Mouse (Mus musculus): ENCODE data around the gene Btc. TPM values are rescaled to one million over a fixed set of nuclear protein-coding genes. Genes with fewer than 3 reads are reported as not detected.

Gene Btc
- polyA plus RNA-seq, 1 experiment from 2014 or later, result 1.3 TPM

DNA sequence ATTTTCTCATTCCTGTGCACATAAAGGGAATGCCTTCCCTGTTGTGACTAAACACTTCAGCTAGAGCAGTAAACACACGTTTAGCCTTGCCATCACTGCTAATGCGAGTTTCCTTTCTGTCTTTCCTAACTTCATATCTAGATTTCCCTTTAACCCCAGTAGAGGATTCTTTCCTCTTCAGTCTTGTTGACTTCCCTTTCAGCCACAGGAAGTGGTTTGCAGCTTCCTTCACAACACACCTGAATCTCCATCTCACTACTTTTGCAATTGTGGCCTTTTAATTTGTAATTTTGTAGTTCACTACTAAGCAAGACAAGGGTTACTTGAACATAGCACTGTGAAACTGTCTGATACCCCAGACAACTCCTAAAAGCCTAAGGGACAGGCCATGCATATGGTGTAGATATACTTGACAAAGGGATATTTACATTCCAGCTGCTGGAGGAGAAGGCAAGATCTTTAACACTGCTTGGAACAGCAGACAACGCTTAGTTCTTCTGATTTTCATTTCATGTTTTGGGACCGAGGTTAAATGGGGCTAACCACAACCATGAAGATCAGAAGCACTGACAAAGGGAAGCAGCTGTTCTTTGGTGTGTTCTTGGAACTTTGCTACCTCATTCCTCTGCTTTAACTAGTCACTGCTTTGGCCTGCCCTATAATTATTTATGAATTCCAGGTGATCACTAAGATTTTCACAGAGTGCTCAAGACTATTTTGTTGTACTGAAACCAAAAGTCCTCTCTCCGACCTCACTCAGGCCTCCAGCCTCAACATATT is 60.6 kb downstream of the Btc start:
- H3K4me2 ChIP-seq, result no peak overlapping the region

DNA sequence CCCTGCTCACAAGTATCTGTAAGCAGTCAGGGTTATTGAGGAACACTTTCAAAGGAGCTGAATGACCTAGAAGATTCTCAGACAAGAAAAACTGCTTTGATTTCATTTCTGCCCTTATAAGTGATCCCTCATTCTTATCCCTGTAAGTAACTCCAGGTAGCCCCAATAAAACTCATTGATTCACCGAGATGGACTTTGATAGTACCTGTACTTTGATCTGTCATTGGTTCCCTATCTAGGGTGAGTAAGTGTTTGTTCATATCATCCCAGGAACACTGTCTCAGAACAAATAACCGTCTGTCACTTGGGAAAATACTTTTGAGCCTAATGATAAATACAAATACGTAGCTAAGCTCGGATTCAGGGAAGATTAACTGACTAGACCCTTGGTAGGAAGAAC is 68.6 kb downstream of the Btc start:
- Histone ChIP-seq H3K27ac (ENCODE audit: low read depth, low read length) (no peak overlapping the region), H3K9ac (ENCODE audit: low read depth, low read length) (no peak overlapping the region), H3K4me1 (ENCODE audit: control insufficient read depth, insufficient read depth, low read length) (no peaks in the 10 kb centered on the region), H3K9me3 (replicated peaks; ENCODE audit: control insufficient read depth, low read length) (no peaks in the 10 kb centered on the region), H3K4me3 (ENCODE audit: low read depth, low read length) (no peak overlapping the region), H3K4me2 (no peak overlapping the region), H3K36me3 (ENCODE audit: control insufficient read depth, insufficient read depth, low read length) (no peaks in the 10 kb centered on the region), H3K27me3 (ENCODE audit: control insufficient read depth, insufficient read depth, low read length) (no peaks in the 10 kb centered on the region)
- ATAC-seq (replicated peaks; ENCODE audit: insufficient number of reproducible peaks, low FRiP score, low TSS enrichment), result no peak
- 68% methylated on average over 4 of the region's 4 CpGs for WGBS (ENCODE audit: insufficient replicate concordance)

More for the DNA sequence above, 60.6 kb downstream of the Btc start:
- Histone ChIP-seq H3K27me3 (ENCODE audit: control insufficient read depth, insufficient read depth, low read length) (no peaks in the 10 kb centered on the region), H3K4me1 (ENCODE audit: control insufficient read depth, insufficient read depth, low read length) (no peaks in the 10 kb centered on the region), H3K36me3 (ENCODE audit: control insufficient read depth, insufficient read depth, low read length) (no peaks in the 10 kb centered on the region), H3K9ac (ENCODE audit: low read depth, low read length) (no peak overlapping the region), H3K4me3 (ENCODE audit: low read depth, low read length) (no peak overlapping the region), H3K27ac (ENCODE audit: low read depth, low read length) (no peak overlapping the region), H3K9me3 (replicated peaks; ENCODE audit: control insufficient read depth, low read length) (no peaks in the 10 kb centered on the region)
- no peak for ATAC-seq (replicated peaks; ENCODE audit: insufficient number of reproducible peaks, low FRiP score, low TSS enrichment)
- WGBS (ENCODE audit: insufficient replicate concordance), result 72% methylated on average over 5 of the region's 5 CpGs

DNA sequence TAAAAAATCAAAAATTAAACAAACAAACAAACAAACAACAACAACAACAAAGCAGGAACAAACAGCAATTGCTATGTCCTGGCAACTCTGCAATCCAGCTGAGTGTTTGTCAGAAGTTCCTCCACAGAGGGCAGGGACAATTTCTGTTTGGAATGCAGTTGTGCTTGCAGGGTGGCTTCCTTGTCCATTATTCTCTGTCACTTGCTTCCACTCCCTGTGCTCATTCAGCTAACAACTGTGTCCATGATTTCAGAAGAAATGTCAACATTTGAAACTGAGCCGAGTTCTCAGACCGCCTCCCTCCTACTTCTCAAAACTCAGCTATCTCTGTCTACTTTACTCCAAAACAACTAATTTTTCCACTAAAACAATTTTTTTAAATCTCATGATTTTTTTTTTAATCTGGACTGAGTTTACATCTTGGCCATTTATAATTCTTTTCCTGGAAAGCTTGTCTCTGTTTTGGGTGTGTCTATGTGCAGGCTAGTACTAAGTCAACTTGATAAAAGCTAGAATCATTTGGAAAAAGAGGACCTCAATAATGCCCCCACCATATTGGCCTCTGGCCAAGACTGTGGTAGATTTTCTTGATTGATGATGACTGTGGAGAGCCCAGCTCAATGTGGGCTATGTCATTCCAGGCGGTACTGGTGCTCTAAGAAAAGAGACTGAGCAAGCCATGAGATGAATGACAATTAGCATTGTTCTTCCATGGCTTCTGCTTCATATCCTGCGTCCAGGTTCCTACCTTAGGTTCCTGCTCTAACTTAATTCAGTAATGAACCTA is 70.5 kb downstream of the Btc start:
- Histone ChIP-seq H3K9ac (ENCODE audit: low read depth, low read length) (no peak overlapping the region), H3K4me2 (no peak overlapping the region), H3K27me3 (ENCODE audit: control insufficient read depth, insufficient read depth, low read length) (no peaks in the 10 kb centered on the region), H3K36me3 (ENCODE audit: control insufficient read depth, insufficient read depth, low read length) (no peaks in the 10 kb centered on the region), H3K4me3 (ENCODE audit: low read depth, low read length) (no peak overlapping the region), H3K4me1 (ENCODE audit: control insufficient read depth, insufficient read depth, low read length) (no peaks in the 10 kb centered on the region), H3K9me3 (replicated peaks; ENCODE audit: control insufficient read depth, low read length) (no peaks in the 10 kb centered on the region), H3K27ac (ENCODE audit: low read depth, low read length) (no peak overlapping the region)
- 81% methylated on average over 4 of the region's 4 CpGs for WGBS (ENCODE audit: insufficient replicate concordance)
- ATAC-seq (replicated peaks; ENCODE audit: insufficient number of reproducible peaks, low FRiP score, low TSS enrichment), result no peak

DNA sequence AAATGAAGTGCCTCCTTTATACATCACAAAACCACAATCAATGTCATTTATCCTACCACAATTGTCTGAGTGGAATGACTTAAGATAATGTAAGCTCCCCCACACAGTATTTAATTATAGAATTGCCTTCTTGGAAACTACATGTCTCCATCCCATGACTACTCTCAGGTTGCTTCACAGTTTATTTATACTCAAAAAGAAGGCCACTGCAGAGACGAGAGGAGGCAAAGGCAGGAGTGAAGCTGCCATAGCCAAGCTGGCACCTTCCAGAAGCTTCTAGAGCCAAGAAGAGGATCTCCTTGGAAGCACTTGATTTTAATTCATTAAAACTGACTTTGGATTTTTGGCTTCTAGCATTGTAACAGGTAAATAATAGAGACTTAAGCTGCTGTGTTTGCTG is 81.0 kb downstream of the Btc start:
- no peaks in the 10 kb centered on the region for H3K27me3 ChIP-seq (ENCODE audit: control insufficient read depth, insufficient read depth, low read length)
- H3K4me3 ChIP-seq (ENCODE audit: low read depth, low read length), result no peak overlapping the region
- H3K9me3 ChIP-seq (replicated peaks; ENCODE audit: control insufficient read depth, low read length), result no peaks in the 10 kb centered on the region
- H3K4me1 ChIP-seq (ENCODE audit: control insufficient read depth, insufficient read depth, low read length), result no peaks in the 10 kb centered on the region
- H3K9ac ChIP-seq (ENCODE audit: low read depth, low read length), result no peak overlapping the region
- WGBS (ENCODE audit: insufficient replicate concordance), result 64% methylated on average over 1 of the region's 1 CpGs
- no peak overlapping the region for H3K4me2 ChIP-seq
- no peak overlapping the region for H3K27ac ChIP-seq (ENCODE audit: low read depth, low read length)
- no peak for ATAC-seq (replicated peaks; ENCODE audit: insufficient number of reproducible peaks, low FRiP score, low TSS enrichment)
- no peaks in the 10 kb centered on the region for H3K36me3 ChIP-seq (ENCODE audit: control insufficient read depth, insufficient read depth, low read length)

DNA sequence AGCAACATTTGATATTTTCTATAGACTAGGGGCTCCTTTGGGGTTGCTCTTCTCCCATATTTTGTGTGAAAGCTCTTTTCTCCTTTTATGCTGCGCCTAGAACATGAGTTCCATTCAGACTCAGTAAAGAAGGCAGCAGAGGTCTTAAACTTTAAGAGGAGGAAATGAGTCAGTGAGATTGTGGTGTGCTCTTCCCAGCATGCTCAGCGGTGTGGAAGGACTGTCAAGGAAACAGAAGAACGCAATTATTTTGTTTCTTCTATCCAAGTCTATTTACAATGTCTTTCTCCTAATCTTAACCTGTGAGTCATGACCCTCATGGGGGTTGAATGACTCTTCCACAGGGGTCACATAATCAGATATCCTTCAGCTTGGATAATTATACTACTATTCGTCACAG is 82.4 kb downstream of the Btc start:
- no peak for ATAC-seq (replicated peaks; ENCODE audit: insufficient number of reproducible peaks, low FRiP score, low TSS enrichment)
- H3K4me2 ChIP-seq, result no peak overlapping the region
- no peaks in the 10 kb centered on the region for H3K36me3 ChIP-seq (ENCODE audit: control insufficient read depth, insufficient read depth, low read length)
- H3K4me1 ChIP-seq (ENCODE audit: control insufficient read depth, insufficient read depth, low read length), result no peaks in the 10 kb centered on the region
- no peaks in the 10 kb centered on the region for H3K27me3 ChIP-seq (ENCODE audit: control insufficient read depth, insufficient read depth, low read length)
- no peak overlapping the region for H3K9ac ChIP-seq (ENCODE audit: low read depth, low read length)
- H3K27ac ChIP-seq (ENCODE audit: low read depth, low read length), result no peak overlapping the region
- H3K4me3 ChIP-seq (ENCODE audit: low read depth, low read length), result no peak overlapping the region
- H3K9me3 ChIP-seq (replicated peaks; ENCODE audit: control insufficient read depth, low read length), result no peaks in the 10 kb centered on the region
- WGBS (ENCODE audit: insufficient replicate concordance), result 72% methylated on average over 4 of the region's 4 CpGs

DNA sequence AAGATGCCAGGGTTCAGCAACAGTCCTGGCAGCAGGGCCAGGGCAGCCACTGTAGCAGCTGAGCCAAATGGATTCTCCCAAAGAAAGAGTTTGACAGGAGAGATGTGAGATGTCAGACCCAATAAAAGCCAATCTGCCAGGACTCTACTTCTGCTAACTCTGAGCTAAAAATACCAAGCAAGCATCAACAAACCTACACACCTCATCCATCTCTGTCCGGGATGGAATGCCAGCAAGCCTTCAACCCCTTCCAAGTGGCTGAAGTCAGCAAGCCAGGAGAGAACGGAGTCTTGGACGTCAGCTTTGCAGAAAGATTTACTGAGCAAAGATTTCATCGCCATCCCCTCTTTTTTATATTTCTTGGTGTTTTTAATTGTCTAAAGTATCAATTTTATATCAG is 88.8 kb downstream of the Btc start:
- H3K27me3 ChIP-seq (ENCODE audit: control insufficient read depth, insufficient read depth, low read length), result no peaks in the 10 kb centered on the region
- no peak overlapping the region for H3K4me3 ChIP-seq (ENCODE audit: low read depth, low read length)
- H3K27ac ChIP-seq (ENCODE audit: low read depth, low read length), result no peak overlapping the region
- ATAC-seq (replicated peaks; ENCODE audit: insufficient number of reproducible peaks, low FRiP score, low TSS enrichment), result no peak
- H3K4me2 ChIP-seq, result no peak overlapping the region
- H3K9ac ChIP-seq (ENCODE audit: low read depth, low read length), result no peak overlapping the region
- H3K4me1 ChIP-seq (ENCODE audit: control insufficient read depth, insufficient read depth, low read length), result no peaks in the 10 kb centered on the region
- 46% methylated on average over 4 of the region's 4 CpGs for WGBS (ENCODE audit: insufficient replicate concordance)
- H3K9me3 ChIP-seq (replicated peaks; ENCODE audit: control insufficient read depth, low read length), result no peaks in the 10 kb centered on the region
- H3K36me3 ChIP-seq (ENCODE audit: control insufficient read depth, insufficient read depth, low read length), result no peaks in the 10 kb centered on the region

DNA sequence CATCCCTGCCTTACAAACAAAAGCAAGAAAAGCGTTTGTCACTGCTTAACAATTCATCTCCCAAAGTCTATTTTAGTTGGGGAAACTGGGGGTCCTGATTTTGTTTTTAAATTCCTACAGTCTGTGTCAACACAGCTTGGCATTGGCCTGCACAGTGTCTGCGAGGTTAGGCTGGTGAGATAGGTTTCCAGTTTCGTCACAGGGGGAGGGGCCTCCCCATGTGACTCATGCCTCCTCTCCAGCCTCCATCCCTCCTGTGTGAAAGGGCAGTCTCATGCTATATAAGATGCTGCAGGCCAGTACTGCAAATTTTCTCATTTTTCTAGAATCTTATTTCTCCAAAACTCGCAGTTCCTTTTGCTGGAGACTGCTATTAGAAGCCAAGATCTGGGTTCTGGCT is 91.0 kb downstream of the Btc start:
- no peaks in the 10 kb centered on the region for H3K4me1 ChIP-seq (ENCODE audit: control insufficient read depth, insufficient read depth, low read length)
- H3K36me3 ChIP-seq (ENCODE audit: control insufficient read depth, insufficient read depth, low read length), result no peaks in the 10 kb centered on the region
- WGBS (ENCODE audit: insufficient replicate concordance), result 30% methylated on average over 4 of the region's 4 CpGs
- ATAC-seq (replicated peaks; ENCODE audit: insufficient number of reproducible peaks, low FRiP score, low TSS enrichment), result no peak
- H3K27me3 ChIP-seq (ENCODE audit: control insufficient read depth, insufficient read depth, low read length), result no peaks in the 10 kb centered on the region
- H3K9me3 ChIP-seq (replicated peaks; ENCODE audit: control insufficient read depth, low read length), result no peaks in the 10 kb centered on the region
- no peak overlapping the region for H3K4me3 ChIP-seq (ENCODE audit: low read depth, low read length)
- no peak overlapping the region for H3K4me2 ChIP-seq
- H3K27ac ChIP-seq (ENCODE audit: low read depth, low read length), result no peak overlapping the region
- no peak overlapping the region for H3K9ac ChIP-seq (ENCODE audit: low read depth, low read length)

DNA sequence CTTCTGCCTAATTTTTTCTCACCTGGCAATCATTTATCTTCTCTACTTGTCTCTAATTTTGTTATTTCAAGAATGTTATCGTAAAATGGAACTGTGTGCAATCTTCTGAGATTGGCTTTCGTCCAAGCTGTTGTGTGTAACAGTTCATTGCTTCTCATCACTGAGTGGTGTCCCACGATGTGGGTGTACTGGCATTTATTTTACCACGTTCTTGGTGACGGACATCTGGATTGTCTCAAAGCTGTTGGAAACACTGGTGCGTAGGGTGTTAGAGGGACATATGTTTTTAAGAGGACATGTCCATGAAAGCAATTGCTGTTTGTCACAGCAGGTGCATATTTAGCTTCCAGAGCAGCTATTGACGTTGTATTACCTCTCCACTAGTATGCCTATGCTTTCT is 94.2 kb downstream of the Btc start:
- Histone ChIP-seq H3K4me2 (no peak overlapping the region), H3K27ac (ENCODE audit: low read depth, low read length) (no peak overlapping the region), H3K9ac (ENCODE audit: low read depth, low read length) (no peak overlapping the region), H3K27me3 (ENCODE audit: control insufficient read depth, insufficient read depth, low read length) (no peaks in the 10 kb centered on the region), H3K36me3 (ENCODE audit: control insufficient read depth, insufficient read depth, low read length) (no peaks in the 10 kb centered on the region), H3K9me3 (replicated peaks; ENCODE audit: control insufficient read depth, low read length) (no peaks in the 10 kb centered on the region), H3K4me1 (ENCODE audit: control insufficient read depth, insufficient read depth, low read length) (no peaks in the 10 kb centered on the region), H3K4me3 (ENCODE audit: low read depth, low read length) (no peak overlapping the region)
- 61% methylated on average over 7 of the region's 7 CpGs for WGBS (ENCODE audit: insufficient replicate concordance)
- no peak for ATAC-seq (replicated peaks; ENCODE audit: insufficient number of reproducible peaks, low FRiP score, low TSS enrichment)
